Mouse (Mus musculus) left cerebral cortex, postnatal 14 days (tissue): Measurements from ENCODE around the gene Atrnl1. TPM values are rescaled to one million over a fixed set of nuclear protein-coding genes. Genes with fewer than 3 reads are reported as not detected.
A peak's percentile ranks its signal among the peaks of the same experiment; 100 is the strongest.

Experiments
- DNase-seq, 2 experiments: peaks; one replicate each; pipeline ENCODE4 v3.0.0; 2021 to 2022; ENCODE audit warnings: low spot score in 2 of 2, mixed read lengths in 1 of 2
- intact Hi-C: fragments of 180-260 bp; cut with DNase I; formaldehyde crosslinking; loops from one replicate; pipeline ENCODE4 v1.15.1; 2025
- total RNA-seq, 2 experiments: library from RNA; stranded (reverse); gene quantifications; 2 replicates each; pipeline ENCODE4 v1.2.3; 2021

The Atrnl1 gene
- total RNA-seq, 2 experiments from 2014 or later: 110 to 123 TPM

DNA sequence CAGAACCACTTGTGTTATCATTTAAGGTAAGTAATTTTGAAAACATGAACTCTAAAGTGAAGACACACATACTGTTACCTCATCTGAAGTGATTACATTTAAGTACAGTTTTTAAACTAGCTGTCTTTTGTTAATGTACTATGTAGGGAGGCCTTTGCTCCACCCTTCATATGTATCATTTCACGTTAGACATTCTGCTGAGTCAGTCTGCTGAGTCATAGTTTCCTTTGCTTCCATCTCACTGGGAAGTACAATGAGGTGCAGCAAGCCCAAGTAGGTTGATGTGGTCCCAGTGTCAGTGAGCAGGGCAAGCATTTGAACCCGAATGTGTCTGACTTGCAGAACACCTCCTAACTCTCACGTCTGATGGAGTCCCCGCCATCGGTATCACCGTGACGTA, 271.1 kb downstream of the Atrnl1 start:
- intact Hi-C loops: no loop called here

DNA sequence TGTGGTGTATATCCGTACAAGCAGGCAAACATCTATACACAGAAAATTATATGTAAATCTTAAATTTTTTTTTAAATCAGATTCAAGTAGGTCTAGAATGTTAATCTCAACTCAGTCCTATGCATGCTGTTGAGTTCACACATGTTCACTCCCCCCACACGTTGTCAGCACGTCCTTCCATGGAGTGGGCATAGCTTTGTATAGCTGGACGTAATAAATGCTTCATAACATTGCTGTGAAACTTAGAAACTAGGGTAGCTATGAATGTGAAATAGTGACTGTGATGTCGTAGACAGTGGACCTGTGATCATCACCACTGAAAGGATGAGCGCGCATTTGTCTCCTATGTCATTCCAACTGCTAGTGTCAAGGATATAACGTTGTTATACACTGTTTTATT, 278.0 kb downstream of the Atrnl1 start:
- no peak for DNase-seq
- intact Hi-C loops: no loop called here

More for the DNA sequence above, 271.1 kb downstream of the Atrnl1 start:
- no peak for DNase-seq

DNA sequence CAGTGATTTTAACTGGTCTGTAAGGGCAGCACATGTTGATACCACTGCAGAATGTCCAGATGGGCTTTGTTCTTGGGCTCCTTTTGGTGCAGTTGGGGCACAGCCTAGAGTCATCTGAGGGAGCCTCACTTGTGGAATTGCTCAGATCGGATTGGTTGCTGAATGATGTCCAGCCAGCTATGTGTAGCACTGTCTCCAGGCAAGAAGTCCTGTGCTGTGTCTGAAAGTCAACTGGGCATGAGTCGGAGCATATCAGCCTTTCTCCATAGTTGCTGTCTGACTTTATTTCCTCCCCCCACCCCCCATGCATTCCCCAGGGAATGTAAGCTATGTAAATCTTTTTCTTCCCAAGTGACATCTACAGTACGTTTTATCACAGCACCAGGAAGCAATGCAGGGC, 278.9 kb downstream of the Atrnl1 start:
- DNase-seq: no peak
- intact Hi-C loops: no loop called here

DNA sequence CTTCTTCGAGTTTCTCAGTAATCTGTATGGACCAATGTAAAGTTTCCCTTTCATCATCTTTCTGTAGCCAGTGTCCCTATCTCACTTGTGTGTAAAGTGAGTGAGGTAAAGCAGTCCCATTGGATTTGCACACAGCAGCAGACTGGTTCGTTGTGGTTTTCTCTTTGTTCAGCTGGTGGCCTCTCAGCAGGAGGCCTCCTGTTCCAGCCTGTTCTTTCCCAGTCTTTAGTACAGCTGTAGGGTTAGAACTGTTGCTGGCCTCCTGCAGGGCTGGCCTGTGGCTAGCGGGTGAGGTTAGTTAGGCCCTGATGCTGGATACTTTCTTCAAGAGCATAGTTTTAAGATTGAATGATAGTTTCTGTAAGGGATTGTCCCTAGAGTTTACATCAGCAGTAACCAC, 280.1 kb downstream of the Atrnl1 start:
- intact Hi-C loops: no loop called here
- DNase-seq: no peak

DNA sequence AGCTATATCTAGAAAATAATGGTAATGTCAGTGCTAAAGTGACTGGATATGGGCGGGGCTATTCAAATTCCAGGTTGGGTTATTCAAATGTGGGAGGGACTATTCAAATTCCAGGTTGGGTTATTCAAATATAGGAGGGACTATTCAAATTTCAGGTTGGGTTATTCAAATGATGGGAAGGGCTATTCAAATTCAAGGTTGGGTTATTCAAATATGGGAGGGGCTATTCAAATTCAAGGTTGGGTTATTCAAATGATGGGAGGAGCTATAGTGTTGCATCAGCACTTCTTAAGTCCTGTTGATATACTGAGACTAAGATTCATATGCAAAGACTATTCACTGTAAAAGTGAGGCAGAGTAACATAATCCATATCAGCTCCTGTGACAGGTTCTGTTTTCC, 283.4 kb downstream of the Atrnl1 start:
- DNase-seq: no peak
- intact Hi-C loops: no loop called here

DNA sequence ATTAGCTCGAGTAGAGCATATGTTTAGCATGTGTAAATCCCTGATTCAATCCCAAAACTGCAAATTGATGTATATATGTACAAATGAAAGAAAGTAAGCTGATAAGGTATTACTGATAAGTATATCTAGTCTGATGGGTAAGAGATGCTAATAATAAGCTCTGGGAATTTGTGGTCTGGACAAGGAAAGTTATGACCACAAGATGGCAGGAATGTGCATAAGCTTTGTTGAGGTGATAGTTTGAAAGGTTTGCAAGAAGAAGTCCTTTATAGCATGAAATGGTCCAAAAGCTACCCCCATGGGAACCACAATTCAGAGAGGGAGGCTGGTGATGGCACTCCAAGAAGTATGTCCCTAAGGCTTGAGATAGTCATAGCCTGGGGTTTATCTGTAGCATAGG, 289.2 kb downstream of the Atrnl1 start:
- no peak for DNase-seq
- intact Hi-C loops: loop anchor here (5.0 kb wide), 1 partner anchor 567 kb away; no protein-coding TSS in a partner anchor

DNA sequence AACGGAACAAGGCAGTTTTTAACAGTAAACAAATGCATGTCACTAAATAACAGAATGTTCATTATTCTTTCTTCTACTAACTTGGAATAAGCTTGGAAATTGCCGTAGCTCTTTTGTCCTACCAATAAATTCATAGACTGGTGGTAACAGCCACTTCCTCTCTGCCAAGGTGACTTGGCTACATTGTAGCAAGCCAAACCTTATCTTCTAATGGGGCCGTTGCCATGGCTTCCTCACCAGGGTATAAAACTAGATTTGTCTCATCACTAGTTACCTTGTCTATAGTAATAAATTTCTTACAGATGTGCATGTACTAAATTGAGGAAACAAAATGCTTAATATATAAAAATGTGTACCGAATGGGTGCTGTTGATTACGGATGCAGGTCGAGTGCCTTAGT, 298.6 kb downstream of the Atrnl1 start:
- no peak for DNase-seq
- intact Hi-C loops: no loop called here

DNA sequence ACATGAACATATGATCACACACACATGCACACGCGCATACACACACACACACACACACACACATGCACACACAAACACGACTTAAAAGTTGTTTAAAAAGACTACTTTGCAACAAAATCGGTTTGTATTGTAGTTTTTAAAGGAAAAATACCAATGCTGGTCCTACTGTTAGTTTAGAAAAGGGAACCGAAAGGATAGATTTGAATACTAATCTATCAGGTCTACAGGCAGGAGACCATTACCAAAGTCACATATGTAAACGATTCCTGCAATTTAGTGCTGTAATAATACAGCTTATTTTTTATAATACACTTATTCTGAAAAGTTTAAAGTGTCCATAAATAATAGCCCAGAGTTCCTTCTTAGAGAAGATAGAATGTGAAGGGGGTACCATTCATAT, 299.8 kb downstream of the Atrnl1 start:
- intact Hi-C loops: no loop called here
- DNase-seq: no peak

DNA sequence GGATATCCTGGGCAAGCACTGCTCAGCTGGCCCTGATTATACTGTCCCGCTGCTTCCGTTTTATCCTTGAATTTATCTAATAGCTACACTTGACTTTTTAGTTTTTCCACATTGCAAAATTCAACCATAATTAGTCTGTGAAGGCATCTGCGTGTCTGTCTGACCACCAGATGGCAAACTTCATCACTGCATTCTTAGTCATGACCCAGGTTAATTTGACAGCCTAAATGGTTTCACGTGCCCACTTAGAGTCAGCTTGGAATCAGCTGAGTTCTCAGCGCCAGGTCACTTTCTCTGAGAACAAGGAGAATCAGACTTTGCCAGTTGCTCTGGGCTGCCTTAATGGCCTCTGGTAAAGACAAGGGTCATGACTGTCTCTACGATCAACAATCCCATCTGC, 305.5 kb downstream of the Atrnl1 start:
- intact Hi-C loops: no loop called here
- no peak for DNase-seq

DNA sequence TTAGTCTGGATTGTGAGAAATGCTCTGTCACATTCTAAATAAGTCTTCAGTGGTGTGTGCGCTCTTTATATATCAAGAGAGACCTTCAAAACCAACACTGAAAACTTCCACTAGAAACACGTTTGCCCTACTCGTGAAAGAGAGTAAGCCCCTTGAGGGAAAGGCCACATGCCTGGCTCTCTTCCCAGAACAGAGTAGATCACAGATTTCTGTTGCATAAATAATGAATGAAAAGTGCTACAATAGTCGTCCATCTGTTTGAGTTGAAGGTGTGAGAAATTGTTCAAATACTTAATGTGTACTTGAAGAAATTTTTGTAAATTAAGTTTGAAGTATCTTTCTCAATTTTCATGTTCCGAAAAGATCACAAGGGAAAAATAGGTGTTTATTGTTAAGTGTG, 312.2 kb downstream of the Atrnl1 start:
- intact Hi-C loops: no loop called here
- DNase-seq: no peak

DNA sequence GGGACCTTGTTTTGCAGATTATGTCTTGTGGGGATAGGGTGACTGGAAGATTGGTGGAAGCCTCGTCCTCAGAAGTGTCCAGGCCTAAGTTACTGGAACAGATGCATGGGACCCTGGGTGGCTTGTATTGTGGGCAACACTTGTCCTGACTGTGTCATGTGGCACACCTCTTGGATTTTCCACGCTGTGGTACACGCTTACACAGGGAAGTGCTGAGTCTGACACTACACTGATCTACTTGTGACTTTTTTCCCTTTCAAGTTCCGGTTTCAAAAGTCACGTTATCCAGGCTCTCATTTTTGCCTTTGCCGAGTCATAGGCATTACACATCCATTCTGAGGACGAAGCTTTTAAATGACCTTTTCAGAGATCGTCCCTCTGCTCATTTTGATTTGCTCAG, 314.0 kb downstream of the Atrnl1 start:
- intact Hi-C loops: no loop called here
- no peak for DNase-seq

DNA sequence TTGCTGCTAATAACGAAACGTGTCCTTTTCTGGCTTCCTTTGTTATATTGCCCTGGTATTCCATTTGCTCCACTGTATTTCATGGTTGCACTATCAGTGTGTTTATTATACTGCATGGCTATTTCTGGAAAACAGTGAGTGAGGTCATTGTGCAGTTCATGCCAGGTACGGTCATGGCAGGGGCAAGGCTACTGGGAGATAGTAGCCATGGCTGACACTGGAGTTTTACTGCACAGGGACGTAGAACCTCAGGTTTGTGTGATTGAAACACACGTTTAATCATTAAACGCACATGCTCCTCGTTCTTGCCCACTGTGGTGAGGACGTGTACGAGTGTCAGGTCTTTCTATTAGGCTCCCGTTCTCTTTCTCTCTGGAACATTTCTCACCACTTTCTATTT, 314.8 kb downstream of the Atrnl1 start:
- intact Hi-C loops: no loop called here
- no peak for DNase-seq

DNA sequence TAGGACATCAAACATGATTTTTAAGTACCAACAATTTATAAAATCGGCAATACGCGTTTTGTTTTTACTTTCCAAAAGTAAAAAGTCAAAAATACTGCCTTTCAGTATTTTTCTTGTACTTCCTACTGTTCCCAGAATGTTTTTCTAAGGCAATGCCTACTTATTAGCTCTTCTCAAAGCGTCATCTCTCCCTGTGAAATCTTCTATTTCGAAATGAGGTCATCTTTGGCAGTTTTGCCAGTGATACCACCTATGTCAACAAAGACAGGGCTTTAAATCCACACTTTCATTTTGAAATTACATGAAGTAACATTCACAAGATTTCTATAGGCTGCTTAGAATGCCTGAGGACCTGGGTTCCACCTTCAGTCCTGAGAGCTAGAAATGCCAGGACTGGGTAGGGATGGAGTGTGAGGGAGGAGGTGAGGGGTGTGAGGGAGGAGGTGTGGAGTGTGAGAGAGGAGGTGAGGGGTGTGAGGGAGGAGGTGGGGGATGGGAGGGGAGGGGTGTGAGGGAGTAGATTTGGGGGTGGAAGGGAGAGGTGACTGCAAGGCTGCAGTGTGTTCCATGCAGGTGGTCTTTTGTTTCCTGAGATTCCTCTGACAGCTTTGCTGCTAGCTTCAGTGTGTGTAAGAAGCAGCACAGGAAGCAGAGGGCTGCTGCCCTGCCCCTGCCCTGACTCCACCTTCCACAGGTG, 315.5 kb downstream of the Atrnl1 start:
- intact Hi-C loops: no loop called here
- DNase-seq: no peak

DNA sequence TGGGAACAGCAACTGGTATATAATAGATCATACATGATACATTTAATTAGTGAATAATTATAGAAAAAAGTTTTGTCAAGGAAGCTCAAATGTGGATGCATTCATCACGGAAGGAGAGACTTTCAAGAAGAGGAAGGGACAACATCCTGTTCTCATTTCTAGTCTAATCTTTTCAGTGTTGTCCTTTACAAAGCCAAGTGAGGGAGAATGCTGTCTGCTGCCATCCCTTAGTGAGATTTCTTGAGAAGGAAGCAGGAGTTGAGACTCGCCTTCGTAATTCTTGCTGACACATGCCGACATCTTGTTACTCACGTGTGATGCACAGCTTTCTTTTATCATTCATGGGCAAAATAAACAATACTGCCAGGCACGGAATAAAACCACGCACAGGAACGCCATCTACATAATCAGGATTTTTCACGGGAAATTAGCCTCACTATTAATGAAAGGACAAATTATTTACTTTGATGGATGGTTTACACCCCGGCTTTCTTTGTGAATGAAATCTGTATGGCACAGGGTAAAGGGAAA, 316.2 kb downstream of the Atrnl1 start:
- no peak for DNase-seq
- intact Hi-C loops: no loop called here

DNA sequence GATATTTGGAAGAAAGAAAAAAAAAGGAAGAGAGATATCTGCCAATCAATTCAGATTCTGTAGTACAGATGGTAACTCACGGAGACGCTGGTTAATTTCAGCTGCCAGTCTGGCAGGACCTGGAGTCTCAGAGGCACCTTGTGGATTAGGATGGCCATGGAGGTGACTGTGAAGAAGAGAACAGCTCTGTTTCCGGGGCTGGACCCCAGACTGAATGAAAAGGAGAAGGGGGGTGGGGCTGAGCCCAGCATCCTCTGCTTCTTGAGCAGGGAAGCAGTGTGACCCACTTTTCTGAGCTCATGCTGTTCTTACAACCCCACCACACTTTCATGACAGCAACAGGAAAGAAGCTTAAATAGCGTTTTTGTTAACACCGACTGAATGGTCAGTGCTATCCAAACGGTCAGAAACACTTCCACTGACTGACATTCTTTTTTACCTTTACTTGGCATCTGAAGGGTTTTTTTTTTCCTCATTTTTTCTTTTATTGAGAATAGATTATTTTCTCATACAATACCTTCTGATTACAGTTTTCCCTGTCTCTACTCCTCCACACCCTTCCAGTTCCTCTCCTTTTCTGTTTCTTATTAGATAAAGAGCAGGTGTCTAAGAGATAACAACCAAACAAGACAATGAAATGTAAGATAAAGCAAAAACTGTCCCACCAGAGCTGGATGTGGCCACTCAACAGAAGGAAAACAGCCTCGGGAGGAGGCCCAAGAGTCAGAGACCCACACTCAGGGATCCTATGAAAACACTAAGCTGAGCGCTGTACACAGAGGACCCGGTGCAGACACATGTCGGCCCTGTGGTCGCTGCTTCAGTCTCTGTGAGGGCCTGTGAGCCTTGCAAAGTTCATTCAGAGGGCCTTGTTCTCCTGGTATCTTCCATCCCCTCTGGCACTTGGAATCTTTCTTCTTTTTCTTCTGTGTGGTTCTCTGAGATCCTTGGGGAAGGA, 317.0 kb downstream of the Atrnl1 start:
- DNase-seq: peak in 1 of 2 experiments; percentile 20
- intact Hi-C loops: no loop called here

DNA sequence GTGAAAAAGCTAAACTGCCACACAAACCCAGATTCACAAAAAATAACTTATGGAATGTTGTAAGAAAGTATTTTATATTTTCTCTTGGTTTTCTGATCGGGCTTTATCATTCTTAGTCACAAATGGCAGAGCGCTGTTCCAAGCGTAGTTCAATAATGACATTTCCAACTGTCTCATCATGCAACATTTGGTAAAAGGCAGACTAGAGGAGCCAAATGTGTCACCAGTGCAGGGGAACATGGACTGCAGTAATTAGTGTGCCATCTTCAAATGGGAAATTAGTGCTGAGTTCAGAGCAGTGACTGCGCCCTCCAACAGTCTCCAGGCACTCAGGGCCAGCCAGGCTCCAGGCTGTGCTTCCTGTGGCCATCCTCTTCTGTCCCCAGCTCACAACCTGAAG, 320.8 kb downstream of the Atrnl1 start:
- DNase-seq: no peak
- intact Hi-C loops: no loop called here

DNA sequence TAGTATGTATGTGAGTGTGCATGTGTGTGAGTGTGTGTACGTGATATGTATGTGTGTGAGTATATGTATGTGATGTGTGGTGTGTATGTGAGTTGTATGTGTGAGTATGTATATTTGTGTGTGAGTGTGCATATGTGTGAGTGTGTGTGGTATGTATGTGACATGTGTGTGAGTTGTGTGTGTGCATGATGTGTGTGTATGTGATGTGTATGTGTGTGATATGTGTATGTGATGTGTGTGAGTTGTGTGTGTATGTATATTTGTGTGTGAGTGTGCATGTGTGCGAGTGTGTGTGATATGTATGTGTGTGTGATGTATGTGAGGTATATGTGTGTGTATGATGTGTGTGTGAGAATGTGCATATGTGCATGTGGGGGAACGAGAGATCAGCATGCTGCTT, 326.0 kb downstream of the Atrnl1 start:
- no peak for DNase-seq
- intact Hi-C loops: no loop called here

DNA sequence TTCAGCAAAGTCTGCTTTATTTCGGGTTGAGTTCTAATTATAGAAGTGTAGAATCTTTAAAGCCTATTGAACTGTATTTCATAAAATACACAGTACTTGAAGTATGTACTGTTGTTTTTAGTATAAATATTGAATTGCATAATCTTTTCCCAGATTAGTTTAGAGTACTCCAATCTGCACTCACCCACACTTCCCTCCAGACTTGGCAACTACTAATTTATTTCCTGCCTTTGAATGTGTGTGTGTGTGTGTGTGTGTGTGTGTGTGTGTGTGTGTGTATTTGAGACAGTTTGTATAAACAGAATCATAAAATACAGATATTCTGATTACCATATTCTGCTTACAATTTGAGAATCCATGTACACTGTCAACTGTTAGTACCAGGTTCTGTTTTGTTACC, 328.3 kb downstream of the Atrnl1 start:
- DNase-seq: peak in 1 of 2 experiments; percentile 17
- intact Hi-C loops: no loop called here

DNA sequence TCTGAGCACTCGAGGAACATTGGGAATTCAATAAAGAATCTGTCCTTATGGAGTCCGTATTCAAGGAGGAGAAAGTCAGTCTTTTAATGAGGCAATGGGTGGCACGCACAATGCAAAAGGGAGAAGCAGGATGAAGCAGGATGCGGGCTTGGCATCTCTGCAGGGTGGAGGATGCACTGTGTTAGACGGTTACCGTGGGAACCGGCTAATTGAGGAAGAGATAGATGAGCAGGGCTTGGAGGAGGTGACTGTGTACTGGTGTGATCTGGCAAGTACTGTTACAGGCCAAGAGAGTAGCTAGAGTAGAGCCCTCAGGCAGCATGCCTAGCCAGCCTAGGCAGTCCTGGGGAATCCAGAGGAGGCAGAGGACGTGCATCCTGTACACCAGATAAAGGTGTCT, 330.7 kb downstream of the Atrnl1 start:
- intact Hi-C loops: no loop called here

DNA sequence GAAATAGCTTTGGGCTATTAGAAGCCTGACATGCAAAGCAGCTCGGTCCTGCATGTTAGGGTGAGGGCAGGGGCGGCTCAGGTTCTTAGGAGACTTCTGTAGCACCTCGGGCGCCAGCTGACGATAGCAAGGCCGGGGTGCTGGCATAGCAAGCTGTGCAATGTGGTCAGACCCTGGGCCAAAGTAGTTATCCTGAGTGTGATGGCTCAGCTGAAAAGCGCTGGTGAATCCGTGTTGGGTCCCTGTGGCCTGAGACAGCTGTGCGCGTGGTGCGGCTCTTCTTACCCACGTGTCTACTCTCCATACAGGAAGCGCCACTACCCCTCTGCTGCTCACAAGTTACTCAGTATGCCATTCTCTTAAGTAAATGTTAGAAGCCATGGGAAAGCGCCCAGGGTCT, 331.4 kb downstream of the Atrnl1 start:
- DNase-seq: no peak
- intact Hi-C loops: no loop called here

More for the DNA sequence above, 330.7 kb downstream of the Atrnl1 start:
- DNase-seq: peak; percentile 64 to 67

DNA sequence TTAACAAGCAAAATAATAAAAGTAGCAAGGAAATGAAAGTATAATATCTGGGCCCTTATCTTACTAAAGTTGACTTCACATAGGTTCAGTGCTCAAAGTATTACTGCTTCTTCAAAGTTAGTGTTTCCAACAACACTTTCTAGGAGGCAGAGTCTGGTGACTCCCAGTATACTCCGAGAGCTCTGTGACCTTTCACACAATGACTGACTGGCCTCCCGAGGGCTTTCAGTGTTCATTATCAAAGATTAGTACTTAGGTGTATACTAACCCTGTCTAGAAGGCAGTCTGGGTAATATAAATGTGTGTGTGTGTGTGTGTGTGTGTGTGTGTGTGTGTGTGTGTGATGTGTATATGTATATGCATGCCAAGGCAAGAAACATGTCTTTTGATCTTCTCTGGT, 332.5 kb downstream of the Atrnl1 start:
- intact Hi-C loops: no loop called here
- no peak for DNase-seq
